Mouse (Mus musculus) midbrain, embryonic 16.5 days (tissue): ENCODE measurements at regions not wholly inside any gene's neighbourhood (a gene's known extent, or its start where the extent isn't known, plus 50 kb on each side); places are given as distances from the start of the nearest gene placed in this dataset.
A peak's percentile ranks its signal among the peaks of the same experiment; 100 is the strongest.

ENCODE experiments used
- ATAC-seq: fragments of 200-750 bp; cut with Nextera tagmentation; 2 replicates; pipeline ENCODE4 v1.8.0; 2017; ENCODE audit warnings: moderate TSS enrichment
- H3K27ac ChIP-seq: fragments of 300-500 bp; sonication (generic); 2 replicates; pipeline ENCODE4 v1.5.1; 2014; ENCODE audit warnings: mild to moderate bottlenecking, low read length, mixed read lengths
- H3K27me3 ChIP-seq: fragments of 300-500 bp; sonication (generic); 2 replicates; pipeline ENCODE4 v1.6.1; 2014; ENCODE audit warnings: low read depth, low read length, mixed read lengths; ENCODE audit not compliant: control insufficient read depth, insufficient read depth
- H3K36me3 ChIP-seq: fragments of 300-500 bp; sonication (generic); 2 replicates; pipeline ENCODE4 v1.6.1; 2014; ENCODE audit warnings: mild to moderate bottlenecking, low read length, moderate library complexity, mixed read lengths; ENCODE audit not compliant: control insufficient read depth, insufficient read depth
- H3K4me1 ChIP-seq: fragments of 300-500 bp; sonication (generic); 2 replicates; pipeline ENCODE4 v1.6.1; 2014; ENCODE audit warnings: mild to moderate bottlenecking, low read length, mixed read lengths; ENCODE audit not compliant: control insufficient read depth, insufficient read depth
- H3K4me2 ChIP-seq: fragments of 300-500 bp; sonication (generic); 2 replicates; pipeline ENCODE4 v1.6.1; 2014; ENCODE audit warnings: mild to moderate bottlenecking, low read length, mixed read lengths
- H3K4me3 ChIP-seq: fragments of 300-500 bp; sonication (generic); 2 replicates; pipeline ENCODE4 v1.5.1; 2014; ENCODE audit warnings: low read depth, mild to moderate bottlenecking, low read length, moderate library complexity, mixed read lengths
- H3K9ac ChIP-seq: fragments of 300-500 bp; sonication (generic); 2 replicates; pipeline ENCODE4 v1.6.1; 2014; ENCODE audit warnings: low read depth, low read length, mixed read lengths
- H3K9me3 ChIP-seq: fragments of 300-500 bp; sonication (generic); replicated peaks from 2 replicates; pipeline ENCODE4 v1.6.1; 2014; ENCODE audit warnings: mild to moderate bottlenecking, low read length, mixed read lengths; ENCODE audit not compliant: control insufficient read depth, poor library complexity, severe bottlenecking
- WGBS: fragments of 180-500 bp; shearing (Covaris S2); extraction: QIAGEN DNeasy Blood & Tissue Kit; methylation state at CpG from one replicate; pipeline ENCODE4 v1.1.7; 2014; 5-methylcytosine and 5-hydroxymethylcytosine counted together

DNA sequence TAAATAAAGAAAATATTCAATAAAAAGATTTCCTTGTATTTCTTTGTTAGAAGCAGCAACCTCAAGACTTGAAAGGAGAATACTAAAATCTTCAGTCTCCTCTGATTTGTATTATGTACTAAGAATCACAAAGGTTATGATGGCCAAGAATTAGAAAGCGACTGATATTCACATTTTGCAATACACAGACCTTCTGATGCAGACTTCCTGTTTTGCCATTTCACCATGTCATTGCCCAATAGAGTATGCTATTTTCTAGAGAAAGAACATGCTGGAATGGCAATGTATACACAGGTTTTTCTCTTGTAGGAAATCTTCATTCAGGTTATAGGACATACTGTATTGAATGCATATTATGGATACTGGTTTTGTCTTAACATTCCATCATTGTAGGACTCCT, 250.7 kb upstream of the Chrm2 start:
- no peak overlapping the region for H3K4me3 ChIP-seq
- no peak for ATAC-seq
- H3K9me3 ChIP-seq = no peaks in the 10 kb centered on the region
- H3K9ac ChIP-seq = no peak overlapping the region
- no peak overlapping the region for H3K4me2 ChIP-seq
- H3K27me3 ChIP-seq = no peaks in the 10 kb centered on the region
- H3K4me1 ChIP-seq = no peaks in the 10 kb centered on the region
- WGBS = 97% methylated on average over 1 of the region's 1 CpGs
- no peaks in the 10 kb centered on the region for H3K36me3 ChIP-seq
- H3K27ac ChIP-seq = no peak overlapping the region

DNA sequence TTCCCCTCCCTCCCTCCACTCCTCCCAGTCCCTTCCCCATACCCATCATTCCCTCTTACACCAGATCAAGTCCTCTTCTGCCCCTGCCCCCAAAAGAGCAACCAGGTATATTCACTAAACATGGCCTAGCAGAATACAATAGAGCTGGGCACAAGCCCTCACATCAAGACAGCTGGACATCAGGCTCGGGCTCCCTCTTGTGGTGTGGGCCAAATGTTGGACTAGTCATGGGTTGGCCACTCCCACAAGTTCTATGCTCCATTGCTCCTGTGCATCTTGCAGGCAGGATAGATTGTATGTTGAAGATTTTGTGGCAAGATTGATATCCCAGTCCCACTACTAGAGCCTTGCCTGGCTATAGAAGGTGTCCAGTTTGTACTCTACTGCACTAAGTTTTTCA, 240.6 kb upstream of the Chrm2 start:
- no peak overlapping the region for H3K4me3 ChIP-seq
- no peaks in the 10 kb centered on the region for H3K4me1 ChIP-seq
- no peaks in the 10 kb centered on the region for H3K27me3 ChIP-seq
- H3K9me3 ChIP-seq = 0 out of 2 replicates have a peak, but pooled peaks cover 3% of the 10 kb centered on the region
- H3K36me3 ChIP-seq = no peaks in the 10 kb centered on the region
- no peak for ATAC-seq
- WGBS = 89% methylated on average over 1 of the region's 1 CpGs
- no peak overlapping the region for H3K4me2 ChIP-seq
- H3K27ac ChIP-seq = no peak overlapping the region
- no peak overlapping the region for H3K9ac ChIP-seq

GRCm38 (mm10) chr6:36174514-36174913, 213.4 kb upstream of the Chrm2 start:
- H3K36me3 ChIP-seq = no peaks in the 10 kb centered on the region
- no peak overlapping the region for H3K27ac ChIP-seq
- no peak overlapping the region for H3K9ac ChIP-seq
- H3K27me3 ChIP-seq = no peaks in the 10 kb centered on the region
- no peak for ATAC-seq
- no peak overlapping the region for H3K4me3 ChIP-seq
- H3K9me3 ChIP-seq = no peaks in the 10 kb centered on the region
- H3K4me2 ChIP-seq = no peak overlapping the region
- H3K4me1 ChIP-seq = no peaks in the 10 kb centered on the region

GRCm38 (mm10) chr6:36175112-36175511, 212.8 kb upstream of the Chrm2 start:
- H3K4me2 ChIP-seq = no peak overlapping the region
- no peak overlapping the region for H3K4me3 ChIP-seq
- H3K9me3 ChIP-seq = no peaks in the 10 kb centered on the region
- H3K27me3 ChIP-seq = no peaks in the 10 kb centered on the region
- no peaks in the 10 kb centered on the region for H3K36me3 ChIP-seq
- no peak overlapping the region for H3K27ac ChIP-seq
- H3K4me1 ChIP-seq = no peaks in the 10 kb centered on the region
- no peak for ATAC-seq
- WGBS = 86% methylated on average over 3 of the region's 3 CpGs
- H3K9ac ChIP-seq = no peak overlapping the region

GRCm38 (mm10) chr6:36179895-36180294, 208.0 kb upstream of the Chrm2 start:
- 91% methylated on average over 3 of the region's 3 CpGs for WGBS
- no peak overlapping the region for H3K4me2 ChIP-seq
- H3K36me3 ChIP-seq = no peaks in the 10 kb centered on the region
- H3K9ac ChIP-seq = no peak overlapping the region
- no peaks in the 10 kb centered on the region for H3K4me1 ChIP-seq
- ATAC-seq = no peak
- H3K4me3 ChIP-seq = no peak overlapping the region
- no peak overlapping the region for H3K27ac ChIP-seq
- H3K9me3 ChIP-seq = no peaks in the 10 kb centered on the region
- no peaks in the 10 kb centered on the region for H3K27me3 ChIP-seq

DNA sequence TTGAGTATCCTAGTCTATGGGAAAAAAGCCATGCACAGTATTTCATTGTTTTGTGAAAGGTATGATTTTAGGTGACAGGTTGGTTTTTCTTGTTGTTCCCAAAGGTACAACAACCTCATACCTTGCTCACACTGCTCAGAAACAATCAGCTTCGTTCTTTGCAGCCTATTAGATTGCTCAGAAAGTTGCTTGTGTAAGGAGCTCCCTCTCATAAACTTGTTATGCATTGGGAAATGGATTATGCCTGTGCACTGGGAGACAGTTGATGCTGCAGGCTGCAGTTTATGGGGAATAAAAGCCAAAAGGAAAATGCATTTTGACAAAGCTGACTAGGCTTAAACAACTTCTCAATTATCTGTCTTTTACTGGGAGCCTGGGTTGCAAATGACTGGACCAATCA, 205.2 kb upstream of the Chrm2 start:
- Histone ChIP-seq H3K4me3 (no peak overlapping the region), H3K4me2 (no peak overlapping the region), H3K9me3 (no peaks in the 10 kb centered on the region), H3K36me3 (no peaks in the 10 kb centered on the region), H3K27me3 (no peaks in the 10 kb centered on the region), H3K9ac (no peak overlapping the region), H3K27ac (no peak overlapping the region), H3K4me1 (no peaks in the 10 kb centered on the region)
- ATAC-seq = peak; percentile 42; the same call in 1 of the 2 replicates
- 62% methylated on average over 1 of the region's 1 CpGs for WGBS

- H3K4me1 ChIP-seq = no peaks in the 10 kb centered on the region
- no peak overlapping the region for H3K9ac ChIP-seq
- H3K27me3 ChIP-seq = no peaks in the 10 kb centered on the region
- no peak overlapping the region for H3K4me2 ChIP-seq
- H3K9me3 ChIP-seq = no peaks in the 10 kb centered on the region
- no peak for ATAC-seq
- WGBS = 74% methylated on average over 2 of the region's 2 CpGs
- H3K36me3 ChIP-seq = no peaks in the 10 kb centered on the region
- no peak overlapping the region for H3K4me3 ChIP-seq
- no peak overlapping the region for H3K27ac ChIP-seq
Measured at GRCm38 (mm10) chr6:36206666-36207065, 181.2 kb upstream of the Chrm2 start.

- H3K36me3 ChIP-seq = no peaks in the 10 kb centered on the region
- H3K4me3 ChIP-seq = no peak overlapping the region
- no peak overlapping the region for H3K4me2 ChIP-seq
- no peak overlapping the region for H3K9ac ChIP-seq
- no peak overlapping the region for H3K27ac ChIP-seq
- no peaks in the 10 kb centered on the region for H3K27me3 ChIP-seq
- WGBS = 47% methylated on average over 4 of the region's 4 CpGs
- ATAC-seq = no peak
- H3K9me3 ChIP-seq = no peaks in the 10 kb centered on the region
- 0 out of 2 replicates have a peak, but pooled peaks cover 2% of the 10 kb centered on the region for H3K4me1 ChIP-seq
Measured at GRCm38 (mm10) chr6:36221308-36221707, 166.6 kb upstream of the Chrm2 start.

DNA sequence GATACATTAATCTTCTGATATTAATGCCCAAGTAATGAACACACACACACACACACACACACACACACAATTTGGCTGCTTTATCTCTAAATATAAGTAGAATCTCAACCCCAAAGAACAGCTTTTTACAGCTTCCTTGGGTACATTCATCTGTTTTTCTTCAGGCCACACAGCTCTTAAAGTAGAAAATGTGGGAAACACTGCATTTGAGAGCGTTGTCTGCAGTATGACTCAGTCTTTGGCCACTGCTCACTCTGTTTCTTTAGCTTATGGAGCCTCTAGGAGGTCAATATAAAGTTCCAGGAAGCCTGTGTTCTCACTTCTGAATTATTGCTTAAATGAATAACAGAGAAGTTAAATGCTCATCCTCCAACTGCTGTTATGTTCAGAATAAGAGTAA, 153.4 kb upstream of the Chrm2 start:
- no peaks in the 10 kb centered on the region for H3K9me3 ChIP-seq
- 83% methylated on average over 1 of the region's 1 CpGs for WGBS

DNA sequence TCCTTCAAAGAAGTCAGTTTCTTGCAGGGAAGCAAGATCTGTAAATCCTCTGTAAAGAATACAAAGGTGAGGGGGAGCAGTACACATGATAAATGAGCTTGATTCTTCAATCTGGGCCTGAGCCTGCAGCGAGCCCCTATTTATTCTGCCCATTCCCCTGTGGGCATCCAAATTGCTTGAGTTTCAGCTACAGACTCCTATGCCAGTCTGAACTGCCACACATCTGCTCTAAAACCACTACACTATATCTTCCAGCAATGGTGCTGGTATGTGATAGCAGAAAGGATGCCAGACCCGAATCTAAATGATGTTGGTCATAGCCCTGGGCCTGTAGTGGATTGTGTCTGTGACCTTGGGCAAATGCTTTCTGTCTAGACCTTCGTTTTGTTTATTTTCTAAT, 140.9 kb upstream of the Chrm2 start:
- WGBS = 69% methylated on average over 3 of the region's 3 CpGs
- H3K27ac ChIP-seq = no peak overlapping the region
- H3K4me1 ChIP-seq = no peaks in the 10 kb centered on the region
- H3K27me3 ChIP-seq = no peaks in the 10 kb centered on the region
- no peak overlapping the region for H3K4me2 ChIP-seq
- no peaks in the 10 kb centered on the region for H3K36me3 ChIP-seq
- 0 out of 2 replicates have a peak, but pooled peaks have one; percentile 21 for ATAC-seq
- H3K9ac ChIP-seq = no peak overlapping the region
- H3K9me3 ChIP-seq = no peaks in the 10 kb centered on the region
- no peak overlapping the region for H3K4me3 ChIP-seq

More for the DNA sequence above, 153.4 kb upstream of the Chrm2 start:
- no peak for ATAC-seq
- Histone ChIP-seq H3K27me3 (no peaks in the 10 kb centered on the region), H3K4me3 (no peak overlapping the region), H3K9ac (no peak overlapping the region), H3K27ac (no peak overlapping the region), H3K4me2 (no peak overlapping the region), H3K4me1 (no peaks in the 10 kb centered on the region), H3K36me3 (no peaks in the 10 kb centered on the region)
